Mouse (Mus musculus) forebrain, embryonic 14.5 days (tissue): ENCODE measurements around the gene Prrc2a. TPM values are rescaled to one million over a fixed set of nuclear protein-coding genes. Genes with fewer than 3 reads are reported as not detected.

Source experiments
- ATAC-seq: fragments of 200-750 bp; cut with Nextera tagmentation; 2 replicates; pipeline ENCODE4 v1.8.0; 2017; ENCODE audit warnings: mild to moderate bottlenecking, moderate library complexity
- DNase-seq: peaks from one replicate; pipeline ENCODE4 v3.0.0-alpha.2; 2015; ENCODE audit warnings: low spot score
- H3K27ac ChIP-seq: fragments of 300-500 bp; sonication (generic); 2 replicates; pipeline ENCODE4 v1.5.1; 2014; ENCODE audit warnings: low read depth, mild to moderate bottlenecking, control low read depth, low read length, moderate library complexity
- H3K27me3 ChIP-seq: fragments of 300-500 bp; sonication (generic); replicated peaks from 2 replicates; pipeline ENCODE4 v1.6.1; 2014; ENCODE audit warnings: low read length, control low read depth, mixed read lengths; ENCODE audit not compliant: control insufficient read depth, insufficient read depth
- H3K36me3 ChIP-seq: fragments of 300-500 bp; sonication (generic); 2 replicates; pipeline ENCODE4 v1.6.1; 2014; ENCODE audit warnings: low read length, control low read depth; ENCODE audit not compliant: control insufficient read depth, insufficient read depth
- H3K4me1 ChIP-seq: fragments of 300-500 bp; sonication (generic); 2 replicates; pipeline ENCODE4 v1.6.1; 2014; ENCODE audit warnings: antibody characterized with exemption, low read length, control low read depth; ENCODE audit not compliant: control insufficient read depth, insufficient read depth
- H3K4me2 ChIP-seq: fragments of 300-500 bp; sonication (generic); 2 replicates; pipeline ENCODE4 v1.6.1; 2014; ENCODE audit warnings: mild to moderate bottlenecking, control low read depth, low read length
- H3K4me3 ChIP-seq: fragments of 300-500 bp; sonication (generic); 2 replicates; pipeline ENCODE4 v1.5.1; 2014; ENCODE audit warnings: low read depth, low read length, control low read depth
- H3K9ac ChIP-seq: fragments of 300-500 bp; sonication (generic); 2 replicates; pipeline ENCODE4 v1.6.1; 2014; ENCODE audit warnings: mild to moderate bottlenecking, low read length, control low read depth, moderate library complexity
- H3K9me3 ChIP-seq: fragments of 300-500 bp; sonication (generic); replicated peaks from 2 replicates; pipeline ENCODE4 v1.6.1; 2016; ENCODE audit warnings: low read length, control low read depth, mixed read lengths; ENCODE audit not compliant: control insufficient read depth
- WGBS: fragments of 180-500 bp; shearing (Covaris S2); extraction: QIAGEN DNeasy Blood & Tissue Kit; methylation state at CpG from one replicate; pipeline ENCODE4 v1.1.7; 2014; 5-methylcytosine and 5-hydroxymethylcytosine counted together
- polyA plus RNA-seq: library from polyadenylated mRNA; unstranded; fragments of >200 nt; fragmentation: Nextera tagmentation; extraction: Ambion mirVana; gene quantifications from 2 replicates; pipeline ENCODE4 v1.2.1, GENCODE M21; 2014

Gene Prrc2a
- polyA plus RNA-seq, 1 experiment from 2014 or later, result 117 TPM

GRCm38 (mm10) chr17:35161421-35161820 is 3.3 kb downstream of the Prrc2a start:
- WGBS, result 86% methylated on average over 11 of the region's 11 CpGs
- no peaks in the 10 kb centered on the region for H3K27me3 ChIP-seq
- peaks cover 62% of the 10 kb centered on the region for H3K36me3 ChIP-seq
- ATAC-seq (no peak), DNase-seq (no peak)
- peaks cover 18% of the 10 kb centered on the region for H3K4me1 ChIP-seq
- H3K9me3 ChIP-seq, result no peaks in the 10 kb centered on the region
- H3K27ac ChIP-seq, result no peak overlapping the region
- no peak overlapping the region; the same call in 1 of the 2 replicates for H3K4me3 ChIP-seq
- no peak overlapping the region for H3K9ac ChIP-seq
- no peak overlapping the region for H3K4me2 ChIP-seq

GRCm38 (mm10) chr17:35159638-35160037 is 5.1 kb downstream of the Prrc2a start:
- Histone ChIP-seq H3K4me3 (no peak overlapping the region), H3K9ac (no peak overlapping the region), H3K36me3 (peaks cover 80% of the 10 kb centered on the region), H3K4me1 (peaks cover 12% of the 10 kb centered on the region), H3K27ac (no peak overlapping the region), H3K4me2 (no peak overlapping the region), H3K27me3 (no peaks in the 10 kb centered on the region), H3K9me3 (no peaks in the 10 kb centered on the region)
- ATAC-seq, result no peak
- WGBS, result 83% methylated on average over 7 of the region's 7 CpGs
- DNase-seq, result no peak

- no peak for DNase-seq
- Histone ChIP-seq H3K4me3 (no peak overlapping the region), H3K4me1 (peaks cover 12% of the 10 kb centered on the region), H3K27me3 (no peaks in the 10 kb centered on the region), H3K36me3 (peaks cover 86% of the 10 kb centered on the region), H3K9ac (no peak overlapping the region), H3K27ac (no peak overlapping the region), H3K4me2 (no peak overlapping the region), H3K9me3 (no peaks in the 10 kb centered on the region)
- WGBS, result 94% methylated on average over 16 of the region's 16 CpGs
- ATAC-seq, result no peak
These were observed 5.7 kb downstream of the Prrc2a start for GRCm38 (mm10) chr17:35158850-35159593.

- 87% methylated on average over 8 of the region's 8 CpGs for WGBS
- H3K4me2 ChIP-seq, result no peak overlapping the region
These were observed 7.0 kb downstream of the Prrc2a start for GRCm38 (mm10) chr17:35157661-35158175.

GRCm38 (mm10) chr17:35157254-35157653 is 7.4 kb downstream of the Prrc2a start:
- Histone ChIP-seq H3K4me1 (peaks cover 4% of the 10 kb centered on the region), H3K27ac (no peak overlapping the region), H3K9ac (no peak overlapping the region), H3K27me3 (no peaks in the 10 kb centered on the region), H3K4me2 (no peak overlapping the region), H3K9me3 (no peaks in the 10 kb centered on the region), H3K36me3 (peaks cover 100% of the 10 kb centered on the region), H3K4me3 (no peak overlapping the region)
- 93% methylated on average over 8 of the region's 8 CpGs for WGBS
- DNase-seq (no peak), ATAC-seq (no peak)

More at GRCm38 (mm10) chr17:35157661-35158175, 7.0 kb downstream of the Prrc2a start:
- Histone ChIP-seq H3K9me3 (no peaks in the 10 kb centered on the region), H3K4me1 (peaks cover 8% of the 10 kb centered on the region), H3K36me3 (peaks cover 99% of the 10 kb centered on the region), H3K27ac (no peak overlapping the region), H3K27me3 (no peaks in the 10 kb centered on the region), H3K9ac (no peak overlapping the region), H3K4me3 (no peak overlapping the region)
- DNase-seq (no peak), ATAC-seq (no peak)

GRCm38 (mm10) chr17:35156461-35157200 is 8.1 kb downstream of the Prrc2a start:
- DNase-seq (no peak), ATAC-seq (no peak)
- no peaks in the 10 kb centered on the region for H3K27me3 ChIP-seq
- no peak overlapping the region for H3K4me2 ChIP-seq
- H3K4me1 ChIP-seq, result no peaks in the 10 kb centered on the region
- H3K36me3 ChIP-seq, result peaks cover 100% of the 10 kb centered on the region
- no peak overlapping the region for H3K9ac ChIP-seq
- H3K27ac ChIP-seq, result no peak overlapping the region
- no peaks in the 10 kb centered on the region for H3K9me3 ChIP-seq
- 92% methylated on average over 33 of the region's 33 CpGs for WGBS
- no peak overlapping the region for H3K4me3 ChIP-seq

- H3K36me3 ChIP-seq, result peaks cover 100% of the 10 kb centered on the region
- no peak overlapping the region for H3K4me2 ChIP-seq
- H3K27ac ChIP-seq, result no peak overlapping the region
- no peaks in the 10 kb centered on the region for H3K27me3 ChIP-seq
- H3K9me3 ChIP-seq, result no peaks in the 10 kb centered on the region
- WGBS, result 90% methylated on average over 12 of the region's 12 CpGs
- DNase-seq, result no peak
- H3K9ac ChIP-seq, result no peak overlapping the region
- no peak for ATAC-seq
- no peaks in the 10 kb centered on the region for H3K4me1 ChIP-seq
- no peak overlapping the region for H3K4me3 ChIP-seq
These were observed 9.2 kb downstream of the Prrc2a start for GRCm38 (mm10) chr17:35155451-35155850.

GRCm38 (mm10) chr17:35154616-35155015 is 10.1 kb downstream of the Prrc2a start:
- no peak for ATAC-seq
- Histone ChIP-seq H3K27ac (no peak overlapping the region), H3K4me1 (no peaks in the 10 kb centered on the region), H3K9me3 (no peaks in the 10 kb centered on the region), H3K4me3 (no peak overlapping the region), H3K4me2 (no peak overlapping the region), H3K9ac (no peak overlapping the region), H3K27me3 (no peaks in the 10 kb centered on the region), H3K36me3 (peaks cover 100% of the 10 kb centered on the region)
- WGBS, result 83% methylated on average over 7 of the region's 7 CpGs
- no peak for DNase-seq

GRCm38 (mm10) chr17:35153931-35154330 is 10.8 kb downstream of the Prrc2a start:
- WGBS, result 91% methylated on average over 4 of the region's 4 CpGs
- no peak for ATAC-seq

More at GRCm38 (mm10) chr17:35153931-35154330, 10.8 kb downstream of the Prrc2a start:
- no peak for DNase-seq
- no peak overlapping the region for H3K9ac ChIP-seq
- no peak overlapping the region for H3K4me3 ChIP-seq
- no peak overlapping the region for H3K4me2 ChIP-seq
- H3K36me3 ChIP-seq, result peaks cover 100% of the 10 kb centered on the region
- no peaks in the 10 kb centered on the region for H3K27me3 ChIP-seq
- H3K27ac ChIP-seq, result no peak overlapping the region
- H3K9me3 ChIP-seq, result no peaks in the 10 kb centered on the region
- no peaks in the 10 kb centered on the region for H3K4me1 ChIP-seq
